Mouse (Mus musculus): ENCODE data around the gene Olfr1209.

The Olfr1209 gene

DNA sequence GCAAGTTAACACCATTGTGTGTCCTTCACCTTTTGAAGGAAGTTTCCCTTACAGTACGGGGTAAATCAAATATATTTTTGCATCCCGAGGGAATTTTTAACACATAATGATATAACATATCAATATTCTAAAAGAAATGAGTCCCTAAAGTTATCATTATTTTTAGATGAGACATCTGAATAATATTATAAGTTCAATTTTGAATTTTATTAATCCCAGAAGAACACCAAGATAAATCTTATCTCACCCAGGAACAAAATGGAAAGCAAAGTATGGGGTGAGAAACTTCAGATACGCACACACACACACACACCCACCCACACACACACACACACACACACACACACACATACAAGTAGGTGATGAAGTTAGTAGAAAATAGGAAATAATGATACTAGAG, at the start of gene Olfr1209:
Olfr1209 (minus strand) TSS at position 101 of the 400 bp plus-strand sequence.
- DNase-seq (ENCODE audit: low spot score): no peak

DNA sequence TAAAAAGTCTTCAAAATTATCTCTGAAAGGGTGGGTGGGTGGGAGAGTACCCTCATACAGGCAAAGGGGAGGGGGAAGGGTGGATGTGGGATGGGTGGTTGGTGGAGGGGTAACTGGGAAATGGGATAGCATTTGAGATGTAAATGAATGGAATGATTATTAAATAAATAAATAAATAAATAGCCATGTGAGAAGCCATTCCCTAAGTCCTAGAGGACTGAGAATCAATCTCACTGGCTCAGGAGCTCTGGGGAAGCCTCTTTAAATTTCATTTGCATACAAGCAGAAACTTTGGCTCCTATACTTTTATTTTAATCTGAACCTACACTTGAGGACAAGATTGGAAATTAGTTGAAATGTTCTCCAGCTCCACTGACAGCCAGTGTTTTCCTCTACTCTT, 38.7 kb upstream of the Olfr1209 start, which contains the start of gene Olfr1212:
Olfr1212 (plus strand) TSS at position 301 of the 400 bp plus-strand sequence.
- no peak for DNase-seq (ENCODE audit: low spot score)

DNA sequence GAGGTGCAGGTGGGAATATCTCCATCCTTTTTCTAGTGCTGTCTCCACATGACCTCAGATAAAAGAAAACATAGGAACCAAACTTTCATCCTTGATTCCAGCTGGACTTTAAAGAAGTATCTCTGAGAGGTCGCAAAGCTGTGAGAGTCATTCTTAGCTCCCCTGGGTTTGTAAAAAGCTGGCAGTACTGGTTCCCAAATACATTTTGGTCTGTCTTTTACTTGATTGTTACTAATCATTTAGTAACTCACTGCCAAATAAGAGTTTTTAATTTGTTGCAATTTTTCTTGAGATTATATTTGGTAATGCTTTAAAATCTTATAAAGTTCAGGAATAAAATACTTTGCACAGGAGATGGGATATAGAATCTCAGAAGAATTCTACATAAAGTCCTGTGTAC, 23.1 kb upstream of the Olfr1209 start, which contains the start of gene Olfr1211:
Olfr1211 (minus strand) TSS at position 101 of the 400 bp plus-strand sequence.
- no peak for DNase-seq (ENCODE audit: low spot score)

DNA sequence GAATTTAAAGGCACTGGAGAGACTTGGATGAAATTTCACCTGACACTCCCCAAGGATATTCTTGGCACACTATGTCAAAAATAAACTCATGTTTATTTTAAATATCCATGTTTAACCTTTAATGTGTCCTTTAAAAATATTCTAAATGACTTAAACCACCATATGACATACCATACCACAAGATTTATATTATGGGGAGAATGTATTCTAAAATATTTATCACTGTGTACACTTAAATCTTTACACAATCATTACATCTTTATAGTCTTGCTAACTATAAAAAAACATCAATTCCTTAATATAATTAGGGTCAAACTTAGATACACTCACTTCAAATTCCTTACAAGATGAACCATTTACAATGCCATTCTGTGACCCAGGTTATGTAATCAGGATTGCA, 12.7 kb downstream of the Olfr1209 start, which contains the start of gene Olfr1208:
Olfr1208 (minus strand) TSS at position 101 of the 400 bp plus-strand sequence.
- no peak for DNase-seq (ENCODE audit: low spot score)

DNA sequence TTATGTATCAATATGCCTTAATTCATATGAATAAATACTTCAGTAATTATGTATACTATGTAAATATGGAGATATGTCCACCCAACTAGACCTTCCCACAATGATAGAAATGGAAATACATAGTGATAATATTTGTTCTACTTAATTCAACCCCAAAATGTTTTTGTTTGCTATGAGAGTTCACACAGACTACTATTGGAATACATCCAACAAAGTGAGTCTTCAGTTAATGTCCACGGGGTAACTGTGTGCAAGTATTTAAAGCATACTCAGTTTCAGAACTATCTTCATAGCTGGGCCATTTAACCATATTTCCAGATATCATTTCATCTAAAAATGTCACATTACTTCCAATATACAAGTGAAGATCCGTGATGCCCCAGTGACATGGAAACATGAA, 52.0 kb downstream of the Olfr1209 start, which contains the start of gene Olfr1206:
Olfr1206 (plus strand) TSS at position 301 of the 400 bp plus-strand sequence.
- no peak for DNase-seq (ENCODE audit: low spot score)
